Mouse (Mus musculus) MEL (cell line): Measurements from ENCODE around the gene Itm2b.

Experiments used
- CHD2 ChIP-seq: IDR thresholded peaks from 2 replicates; pipeline ENCODE4 v1.6.1; 2011; ENCODE audit warnings: low read length, improper control_type of control experiment
- CTCF ChIP-seq, 3 experiments: IDR thresholded peaks in 2 of 3; conservative IDR thresholded peaks in 1 of 3; 2 replicates each; pipeline ENCODE4 v1.5.1; 2011 to 2012; ENCODE audit warnings: low read length in 3 of 3, low read depth in 2 of 3, mild to moderate bottlenecking in 2 of 3, improper control_type of control experiment in 1 of 3, inconsistent platforms in 1 of 3, mixed read lengths in 1 of 3, moderate library complexity in 1 of 3; ENCODE audit not compliant: control insufficient read depth in 1 of 3, insufficient read depth in 1 of 3, poor library complexity in 1 of 3, severe bottlenecking in 1 of 3
- EP300 ChIP-seq, 2 experiments: IDR thresholded peaks; 2 replicates each; pipeline ENCODE4 v1.6.1; 2011; ENCODE audit warnings: improper control_type of control experiment in 2 of 2, low read length in 2 of 2, low read depth in 1 of 2, mild to moderate bottlenecking in 1 of 2
- ETS1 ChIP-seq: IDR thresholded peaks from 2 replicates; pipeline ENCODE4 v1.6.1; 2012; ENCODE audit warnings: low read depth, mild to moderate bottlenecking, inconsistent platforms, low read length, improper control_type of control experiment, moderate library complexity
- GATA1 ChIP-seq: IDR thresholded peaks from 2 replicates; pipeline ENCODE4 v1.6.1; 2011; ENCODE audit warnings: low read depth, low read length, improper control_type of control experiment
- KAT2A ChIP-seq: conservative IDR thresholded peaks from 2 replicates; pipeline ENCODE4 v1.6.1; 2012; ENCODE audit warnings: low read depth, low read length, improper control_type of control experiment, inconsistent platforms
- POLR2A ChIP-seq, 2 experiments: IDR thresholded peaks; 2 replicates each; pipeline ENCODE4 v1.6.1; 2011 to 2012; ENCODE audit warnings: low read length in 2 of 2, mild to moderate bottlenecking in 2 of 2, control low read depth in 1 of 2, improper control_type of control experiment in 1 of 2, low read depth in 1 of 2, moderate library complexity in 1 of 2; ENCODE audit not compliant: control insufficient read depth in 1 of 2, insufficient read depth in 1 of 2, poor library complexity in 1 of 2
- POLR2AphosphoS2 ChIP-seq: IDR thresholded peaks from 2 replicates; pipeline ENCODE4 v1.6.1; 2011; ENCODE audit warnings: low read length, improper control_type of control experiment
- SMC3 ChIP-seq: IDR thresholded peaks from 2 replicates; pipeline ENCODE4 v1.6.1; 2011; ENCODE audit warnings: low read depth, low read length, improper control_type of control experiment
- TAL1 ChIP-seq: IDR thresholded peaks from 2 replicates; pipeline ENCODE4 v1.6.1; 2012; ENCODE audit warnings: mild to moderate bottlenecking, inconsistent platforms, low read length, moderate library complexity, mixed read lengths
- TBP ChIP-seq: IDR thresholded peaks from 2 replicates; pipeline ENCODE4 v1.8.0; 2011; ENCODE audit warnings: low read depth, low read length, improper control_type of control experiment
- UBTF ChIP-seq: IDR thresholded peaks from 2 replicates; pipeline ENCODE4 v1.6.1; 2012; ENCODE audit warnings: low read depth, mild to moderate bottlenecking, inconsistent platforms, low read length, improper control_type of control experiment, moderate library complexity, borderline replicate concordance; ENCODE audit not compliant: insufficient read depth
- ZC3H11A ChIP-seq: IDR thresholded peaks from 2 replicates; pipeline ENCODE4 v1.6.1; 2012; ENCODE audit warnings: low read depth, mild to moderate bottlenecking, inconsistent platforms, low read length, improper control_type of control experiment

- TF ChIP-seq TBP: no peak
- no peak for TF ChIP-seq POLR2A (IDR thresholded peaks at IDR 0.05; ENCODE audit: control insufficient read depth in 1 of 2, insufficient read depth in 1 of 2, low read depth in 1 of 2, low read length in 2 of 2, poor library complexity in 1 of 2)
- TF ChIP-seq ETS1: no peak
- no peak for TF ChIP-seq CTCF (IDR thresholded peaks at IDR 0.05 in 2 of 3, conservative IDR thresholded peaks at IDR 0.05 in 1 of 3; ENCODE audit: control insufficient read depth in 1 of 3, insufficient read depth in 1 of 3, low read depth in 2 of 3, low read length in 3 of 3, poor library complexity in 1 of 3, severe bottlenecking in 1 of 3)
- TF ChIP-seq GATA1: no peak
- no peak for TF ChIP-seq POLR2AphosphoS2
- TF ChIP-seq UBTF: no peak
- no peak for TF ChIP-seq EP300 (IDR thresholded peaks at IDR 0.05; ENCODE audit: low read depth in 1 of 2, low read length in 2 of 2)
- no peak for TF ChIP-seq TAL1
- TF ChIP-seq KAT2A: no peak
- no peak for TF ChIP-seq CHD2
- no peak for TF ChIP-seq ZC3H11A
- TF ChIP-seq SMC3: no peak
Observed at GRCm38 (mm10) chr14:73354700-73355099, 30.4 kb downstream of the Itm2b start.
